Mouse (Mus musculus): ENCODE results near the gene Cxcl9.

The Cxcl9 gene

DNA sequence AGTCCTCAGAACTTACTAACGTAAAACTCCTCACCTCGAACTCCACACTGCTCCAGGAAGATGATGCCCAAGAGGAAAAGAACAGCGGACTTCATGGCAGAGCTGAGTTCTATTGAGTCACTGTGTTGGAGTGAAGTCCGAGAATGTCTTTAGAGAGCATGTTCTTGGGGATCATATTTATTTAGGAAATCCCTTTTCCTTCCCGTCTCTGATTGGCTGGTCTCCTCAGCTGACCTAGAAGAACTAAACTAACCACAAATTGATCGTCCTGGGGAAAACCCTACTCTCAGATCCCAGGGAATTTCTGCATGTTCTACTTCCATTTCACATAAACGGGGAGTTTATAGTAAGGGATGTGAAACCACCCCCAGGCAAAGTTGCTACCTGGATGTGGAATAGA is at the start of gene Cxcl9:
TSS of gene Cxcl9 (minus strand) at position 151 of the 400 bp plus-strand sequence.
- DNase-seq (ENCODE audit: inconsistent ontology term): no peak

- DNase-seq (ENCODE audit: inconsistent ontology term): peak; percentile 61
Measured at GRCm38 (mm10) chr5:92376795-92377405, 49.0 kb upstream of the Cxcl9 start.

DNA sequence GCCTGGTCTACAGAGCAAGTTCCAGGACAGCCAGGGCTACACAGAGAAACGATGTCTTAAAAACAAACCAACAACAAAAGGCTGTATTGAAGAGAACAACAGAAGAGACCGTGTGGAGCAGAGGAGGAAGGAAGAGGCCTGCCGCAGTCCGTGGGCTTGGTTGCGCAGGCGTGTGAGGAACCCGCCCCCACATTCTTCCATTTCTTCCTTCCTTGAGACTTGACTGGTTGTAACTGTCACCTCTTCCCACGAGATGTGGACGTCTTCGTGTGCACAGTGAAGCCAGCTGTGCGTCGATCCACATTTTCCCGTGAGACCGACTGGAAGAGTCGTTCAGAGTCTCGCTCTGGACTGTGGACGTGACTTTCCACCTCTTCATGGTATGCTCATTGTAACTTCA is 47.5 kb upstream of the Cxcl9 start:
- no peak for DNase-seq (ENCODE audit: inconsistent ontology term)

DNA sequence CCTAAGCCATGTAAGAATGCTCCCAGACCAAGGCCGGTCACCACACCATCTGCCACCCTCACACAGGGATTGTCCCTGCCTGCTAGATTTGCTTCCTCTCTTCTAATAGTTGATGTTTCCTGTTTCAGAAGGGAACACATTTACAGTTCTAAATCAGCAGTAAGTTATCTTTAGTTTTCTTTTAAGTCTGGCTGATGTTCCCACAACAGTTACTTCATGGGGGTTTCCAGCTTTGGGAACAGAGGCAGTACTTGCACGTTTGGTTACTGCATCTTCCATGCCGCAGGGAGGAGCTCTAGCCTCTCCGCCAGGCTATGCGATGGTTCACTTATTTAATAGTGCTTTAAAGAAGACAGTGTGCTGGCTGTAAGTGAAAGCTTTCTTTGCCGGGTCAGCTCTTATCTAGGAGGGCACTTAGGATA is 46.9 kb upstream of the Cxcl9 start:
- DNase-seq (ENCODE audit: inconsistent ontology term): no peak

DNA sequence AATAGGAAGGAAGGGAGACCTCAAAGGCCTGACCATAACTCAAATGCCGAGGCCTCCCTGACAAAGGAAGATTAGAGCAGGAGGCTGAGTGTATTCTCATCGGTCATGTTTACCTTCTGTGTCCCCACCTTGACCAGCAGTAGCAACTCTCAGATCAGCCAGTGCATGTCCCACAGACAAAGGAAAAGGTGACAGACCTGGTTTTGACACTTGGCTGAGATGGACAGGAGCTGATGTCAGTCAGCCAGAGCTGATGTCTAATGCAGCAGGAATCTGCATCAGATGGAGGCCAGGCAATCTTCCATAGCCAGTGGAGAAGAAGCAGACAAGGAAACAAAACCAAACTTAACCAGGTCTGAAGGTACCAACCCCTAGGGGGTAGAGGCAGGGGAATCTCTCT is 44.7 kb upstream of the Cxcl9 start:
- peak; percentile 26 for DNase-seq (ENCODE audit: inconsistent ontology term)

GRCm38 (mm10) chr5:92371361-92371976 is 43.6 kb upstream of the Cxcl9 start:
- peak; percentile 82 for DNase-seq (ENCODE audit: inconsistent ontology term)

- DNase-seq (ENCODE audit: inconsistent ontology term): no peak
Measured at GRCm38 (mm10) chr5:92370891-92371290, 43.0 kb upstream of the Cxcl9 start.

DNA sequence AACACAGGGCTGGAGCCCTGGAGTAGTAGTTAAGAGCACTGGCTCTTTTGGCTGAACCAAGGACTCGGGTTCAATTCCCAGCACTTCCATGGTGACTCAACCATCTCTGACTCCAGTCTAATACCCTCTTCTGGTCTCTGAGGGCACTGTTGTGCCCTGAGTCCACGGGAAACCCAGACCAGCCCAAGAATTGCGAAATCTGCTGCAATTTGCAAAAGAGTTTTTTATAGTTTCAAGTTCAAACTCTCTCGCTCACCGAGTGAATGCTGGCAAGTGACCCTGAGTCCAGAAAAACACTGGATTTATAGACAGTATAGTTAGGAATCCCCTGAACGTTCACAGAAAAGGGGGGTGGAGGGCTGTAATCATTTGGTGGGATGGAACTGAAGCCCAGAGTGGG is 42.5 kb upstream of the Cxcl9 start:
- no peak for DNase-seq (ENCODE audit: inconsistent ontology term)

DNA sequence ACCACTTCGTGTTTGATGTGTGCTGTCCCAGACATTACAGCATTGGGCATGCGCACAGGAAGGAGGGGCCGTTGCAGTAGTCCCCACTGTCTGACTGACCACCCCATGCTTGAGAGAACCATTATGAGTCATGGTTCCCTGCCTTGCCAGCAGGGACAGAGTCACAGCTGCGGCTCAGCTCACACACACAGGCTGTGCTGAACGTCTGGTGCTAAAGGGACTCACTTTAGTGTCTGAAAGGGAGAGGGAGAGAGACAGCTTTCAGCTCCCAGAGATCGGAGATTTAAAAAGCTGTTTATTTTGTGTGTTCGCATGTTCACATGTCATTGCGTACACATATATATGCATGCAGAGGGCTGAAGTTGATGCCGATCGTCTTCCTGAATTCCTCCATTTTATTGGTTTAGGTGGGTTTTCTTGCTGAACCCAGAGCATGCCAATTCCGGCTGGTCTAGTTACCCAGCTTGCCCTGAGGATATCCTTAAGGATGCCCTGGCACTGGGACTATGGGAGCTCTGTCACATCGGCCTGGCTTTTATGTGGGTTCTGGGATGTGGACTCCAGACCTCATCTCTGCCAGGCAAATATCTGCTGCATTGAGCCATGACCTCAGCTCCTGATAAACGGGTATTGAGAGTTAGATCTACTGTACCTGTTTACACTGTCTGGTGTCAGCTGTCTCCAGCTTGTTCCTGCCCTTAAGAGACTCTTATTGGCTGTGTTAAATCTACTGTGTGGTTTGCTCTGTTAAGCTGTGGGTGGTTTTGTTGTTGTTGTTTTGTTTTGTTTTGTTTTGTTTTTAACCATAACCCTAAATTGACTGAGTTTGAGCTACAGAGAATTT is 41.5 kb upstream of the Cxcl9 start:
- peak; percentile 86 for DNase-seq (ENCODE audit: inconsistent ontology term)

DNA sequence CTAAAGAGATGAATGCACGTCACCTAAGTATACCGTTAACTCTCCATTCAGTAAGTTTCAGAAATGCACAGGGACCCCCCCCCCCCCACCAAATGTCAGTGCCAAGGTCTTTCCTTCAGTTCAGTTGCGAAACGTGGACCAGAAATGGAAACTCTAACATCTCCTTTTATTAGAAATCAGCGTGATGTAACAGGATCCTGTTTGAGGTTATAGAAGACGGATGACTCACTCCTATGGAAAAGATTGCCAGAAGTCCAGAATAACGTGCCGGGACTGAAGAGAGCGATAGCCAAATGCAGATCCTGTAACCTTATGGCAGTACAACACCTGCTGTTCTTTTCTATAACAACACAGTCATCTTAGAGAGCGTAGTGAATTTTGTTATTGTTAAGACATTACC is 40.5 kb upstream of the Cxcl9 start:
- DNase-seq (ENCODE audit: inconsistent ontology term): peak; percentile 76

GRCm38 (mm10) chr5:92366565-92366964 is 38.7 kb upstream of the Cxcl9 start:
- no peak for DNase-seq (ENCODE audit: inconsistent ontology term)

GRCm38 (mm10) chr5:92365146-92365705 is 37.3 kb upstream of the Cxcl9 start:
- no peak for DNase-seq (ENCODE audit: inconsistent ontology term)

DNA sequence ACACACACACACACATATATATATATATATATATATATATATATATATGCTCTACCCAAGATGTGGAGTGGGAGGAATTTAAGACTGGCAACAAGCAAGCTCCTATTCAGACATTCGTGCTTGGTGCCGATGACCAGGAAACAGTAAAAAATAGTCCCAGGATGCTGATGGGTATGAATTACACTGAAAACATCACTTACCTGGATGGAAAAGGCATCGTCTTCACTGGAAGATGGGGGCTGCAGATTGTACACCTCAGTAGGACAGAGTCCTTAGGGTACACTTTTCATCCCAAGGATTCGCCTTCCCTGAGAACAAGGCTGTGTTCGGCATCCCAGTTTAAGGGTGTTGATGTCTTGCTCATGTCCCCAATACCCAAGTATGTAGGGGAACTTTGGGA is 36.1 kb upstream of the Cxcl9 start:
- no peak for DNase-seq (ENCODE audit: inconsistent ontology term)

DNA sequence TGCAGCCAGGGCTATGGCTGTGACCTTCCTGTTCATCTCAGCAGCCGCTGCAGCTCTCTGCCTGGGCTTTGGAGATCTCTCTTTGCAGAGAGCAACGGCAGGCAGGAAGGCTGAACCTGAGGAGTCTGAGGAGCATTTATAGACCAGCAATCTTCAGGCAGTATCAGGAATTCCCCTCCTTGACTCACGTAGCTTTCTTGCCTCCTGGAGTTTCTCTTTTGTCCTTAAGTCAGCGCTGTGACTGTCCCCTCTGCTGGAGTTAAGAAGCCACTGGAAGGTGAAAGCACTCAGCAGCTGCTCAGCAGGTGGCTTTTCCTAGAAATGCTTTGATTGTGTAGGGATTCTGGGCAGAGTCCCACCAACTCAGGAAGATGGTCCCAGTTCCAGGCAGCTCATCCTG is 35.3 kb upstream of the Cxcl9 start:
- no peak for DNase-seq (ENCODE audit: inconsistent ontology term)

- DNase-seq (ENCODE audit: inconsistent ontology term): no peak
Measured at GRCm38 (mm10) chr5:92358767-92359455, 31.0 kb upstream of the Cxcl9 start.

GRCm38 (mm10) chr5:92358033-92358432 is 30.2 kb upstream of the Cxcl9 start:
- DNase-seq (ENCODE audit: inconsistent ontology term): peak; percentile 71

DNA sequence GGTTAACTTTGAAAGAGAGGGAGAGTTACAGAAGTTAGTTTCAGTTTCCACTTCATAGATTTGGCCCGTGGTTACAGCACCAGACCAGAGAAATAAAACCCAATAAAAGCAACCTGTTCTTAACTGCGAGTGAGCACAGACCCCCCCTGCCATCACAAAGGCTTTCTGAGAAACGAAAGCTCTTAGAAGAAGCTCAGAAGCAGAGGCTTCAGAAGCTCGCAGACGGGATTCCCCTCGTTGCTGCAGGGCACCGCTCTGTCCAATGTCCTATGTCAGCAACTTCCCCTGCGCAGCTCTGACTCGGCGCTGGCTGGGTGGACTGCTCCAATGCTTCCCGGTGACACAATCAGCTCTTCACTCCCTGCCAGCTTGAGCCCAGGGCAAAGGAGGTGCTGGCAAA is 25.6 kb upstream of the Cxcl9 start:
- peak; percentile 72 for DNase-seq (ENCODE audit: inconsistent ontology term)

DNA sequence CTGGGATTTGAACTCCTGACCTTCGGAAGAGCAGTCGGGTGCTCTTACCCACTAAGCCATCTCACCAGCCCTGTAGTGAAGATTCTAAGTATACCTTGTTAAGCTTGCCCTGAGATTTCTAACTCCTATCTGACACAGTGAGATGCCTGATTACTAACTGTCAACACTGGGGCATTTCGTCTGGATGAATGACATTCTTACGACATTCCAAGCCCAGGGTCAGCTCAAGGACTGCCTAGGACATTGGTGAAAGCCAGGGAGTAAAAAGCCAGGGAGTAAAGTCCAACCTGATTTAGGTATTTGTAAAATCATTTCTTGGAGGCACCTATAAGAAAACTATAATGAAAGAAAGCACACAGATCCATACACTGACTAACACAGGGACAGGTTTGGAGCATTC is 24.8 kb upstream of the Cxcl9 start:
- peak; percentile 20 for DNase-seq (ENCODE audit: inconsistent ontology term)

DNA sequence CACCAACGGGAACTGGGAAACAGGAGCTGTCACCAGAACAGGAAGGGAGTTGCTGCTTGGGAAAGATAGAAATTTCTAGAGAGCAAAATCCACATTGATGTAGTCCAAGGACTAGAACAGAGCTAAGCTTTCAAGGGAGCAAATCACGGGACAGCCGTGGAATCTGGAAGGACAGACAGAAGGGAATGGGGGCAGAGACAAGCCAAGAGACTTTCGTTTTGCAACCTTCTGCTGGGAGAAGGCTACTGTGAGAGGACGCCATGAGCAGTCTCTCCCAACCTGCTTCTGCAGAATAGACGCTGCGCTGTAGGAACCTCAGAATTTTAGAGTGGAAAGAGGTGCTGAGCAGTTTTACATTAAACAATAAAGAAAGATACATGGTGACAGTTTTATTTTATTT is 21.9 kb upstream of the Cxcl9 start:
- no peak for DNase-seq (ENCODE audit: inconsistent ontology term)

DNA sequence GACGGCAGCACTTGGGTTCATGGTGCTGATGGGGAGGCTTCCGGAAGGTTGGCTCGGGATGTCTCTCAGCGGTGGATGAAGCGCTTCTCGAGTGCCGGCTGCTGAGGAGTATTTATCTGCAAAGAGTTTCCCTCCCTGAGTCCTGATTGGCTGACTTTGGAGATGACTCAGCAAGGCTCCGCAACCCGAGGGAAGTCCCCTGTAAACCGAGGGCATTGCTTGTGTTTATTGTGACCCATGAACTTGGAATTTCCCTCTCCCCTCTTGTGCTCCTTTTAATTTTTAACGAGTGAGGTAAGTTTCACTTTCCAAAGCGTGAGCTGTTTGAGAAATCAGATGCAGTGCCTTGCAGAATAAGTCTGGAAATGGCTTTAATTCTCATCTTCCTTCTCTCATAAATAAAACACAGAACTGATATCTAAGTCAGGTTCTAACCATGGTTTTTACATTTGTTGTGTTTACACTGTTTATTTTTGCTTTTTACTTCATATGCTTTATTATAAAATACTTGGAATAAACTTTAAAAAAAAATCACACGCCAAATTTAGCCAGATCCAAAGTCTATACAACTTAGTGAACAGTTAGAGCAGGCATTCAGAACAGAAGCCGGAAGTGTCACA is 21.0 kb upstream of the Cxcl9 start, which contains the start of gene Cxcl10:
TSS of gene Cxcl10 (minus strand) at position 96 of the 620 bp plus-strand sequence.
- peak; percentile 80 for DNase-seq (ENCODE audit: inconsistent ontology term)

- no peak for DNase-seq (ENCODE audit: inconsistent ontology term)
Measured at GRCm38 (mm10) chr5:92345006-92345405, 17.1 kb upstream of the Cxcl9 start.
